Mouse (Mus musculus): ENCODE results near the gene Mapk8ip2. TPM values are rescaled to one million over a fixed set of nuclear protein-coding genes. Genes with fewer than 3 reads are reported as not detected.

The Mapk8ip2 gene
- polyA plus RNA-seq, 1 experiment, result not detected

DNA sequence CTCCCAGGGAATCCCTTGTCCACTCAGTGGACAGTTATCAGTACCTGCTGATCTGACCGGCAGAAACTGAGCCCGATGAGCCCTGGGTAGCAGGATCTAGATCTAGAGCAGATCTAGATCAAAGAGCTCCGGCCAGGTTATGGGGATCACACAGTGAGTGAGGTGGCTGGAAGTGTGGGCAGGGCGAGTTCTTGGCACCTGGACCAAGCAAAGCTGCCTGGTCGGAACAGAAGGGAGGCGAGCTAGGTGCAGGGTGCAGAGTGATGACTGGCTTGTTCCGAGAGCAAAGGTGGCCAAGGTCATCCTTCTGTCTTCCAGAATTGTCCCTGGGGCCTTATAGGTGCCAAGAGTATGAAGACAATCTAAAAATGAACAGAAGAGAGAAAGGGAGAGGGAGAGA, 6.1 kb downstream of the Mapk8ip2 start:
- TF ChIP-seq POLR2A (IDR thresholded peaks at IDR 0.05; ENCODE audit: borderline replicate concordance, control insufficient read depth, low read depth, low read length) (no peak), CTCF (IDR thresholded peaks at IDR 0.05; ENCODE audit: control insufficient read depth, insufficient read depth, low read length) (no peak)
- Histone ChIP-seq H3K4me3 (replicated peaks; ENCODE audit: control insufficient read depth, low read depth, low read length) (no peak overlapping the region), H3K27ac (ENCODE audit: control insufficient read depth, insufficient read depth, low read depth, low read length, poor library complexity) (no peak overlapping the region), H3K4me1 (ENCODE audit: control insufficient read depth, insufficient read depth, low read length) (peaks cover 1% of the 10 kb centered on the region; the same call in 1 of the 2 replicates)
- WGBS, result 78% methylated on average over 7 of the region's 7 CpGs

DNA sequence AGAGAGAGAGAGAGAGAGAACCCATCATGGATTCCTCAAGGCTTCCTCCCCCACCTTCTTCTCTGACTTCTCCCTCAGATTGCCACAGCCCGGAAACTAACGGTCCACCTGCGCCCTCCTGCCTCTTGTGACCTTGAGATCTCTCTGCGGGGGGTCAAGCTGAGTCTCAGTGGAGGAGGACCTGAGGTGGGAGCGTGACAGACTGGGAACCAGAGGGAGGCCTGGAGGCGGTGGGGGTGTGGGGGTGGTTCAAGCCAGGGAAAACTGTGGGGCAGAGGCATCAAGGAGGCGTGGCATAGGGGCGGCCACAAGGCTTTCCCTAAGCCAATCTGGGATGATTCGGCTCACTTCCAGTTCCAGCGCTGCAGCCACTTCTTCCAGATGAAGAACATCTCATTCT, 6.6 kb downstream of the Mapk8ip2 start:
- Histone ChIP-seq H3K27ac (ENCODE audit: control insufficient read depth, insufficient read depth, low read depth, low read length, poor library complexity) (no peak overlapping the region), H3K4me3 (replicated peaks; ENCODE audit: control insufficient read depth, low read depth, low read length) (no peak overlapping the region), H3K4me1 (ENCODE audit: control insufficient read depth, insufficient read depth, low read length) (peaks cover 1% of the 10 kb centered on the region; the same call in 1 of the 2 replicates)
- 73% methylated on average over 10 of the region's 10 CpGs for WGBS
- no peak for TF ChIP-seq CTCF (IDR thresholded peaks at IDR 0.05; ENCODE audit: control insufficient read depth, insufficient read depth, low read length)
- no peak for TF ChIP-seq POLR2A (IDR thresholded peaks at IDR 0.05; ENCODE audit: borderline replicate concordance, control insufficient read depth, low read depth, low read length)

DNA sequence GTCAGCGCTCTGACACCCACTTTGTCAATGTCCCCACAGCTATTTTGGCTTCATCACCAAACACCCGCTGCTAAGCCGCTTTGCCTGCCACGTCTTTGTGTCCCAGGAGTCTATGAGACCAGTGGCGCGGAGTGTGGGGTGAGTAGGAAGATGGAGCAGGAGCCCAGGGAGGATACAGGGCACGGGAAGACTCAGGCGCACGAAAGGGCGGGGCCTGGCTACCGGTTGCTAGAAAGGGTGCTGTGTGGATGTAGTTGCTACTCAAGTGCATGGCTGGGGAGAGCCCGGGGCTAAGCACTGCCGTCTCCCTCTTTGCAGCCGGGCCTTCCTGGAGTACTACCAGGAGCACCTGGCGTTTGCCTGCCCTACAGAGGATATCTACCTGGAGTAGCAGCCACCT, 7.6 kb downstream of the Mapk8ip2 start:
- peaks cover 1% of the 10 kb centered on the region; the same call in 1 of the 2 replicates for H3K4me1 ChIP-seq (ENCODE audit: control insufficient read depth, insufficient read depth, low read length)
- H3K27ac ChIP-seq (ENCODE audit: control insufficient read depth, insufficient read depth, low read depth, low read length, poor library complexity), result no peak overlapping the region
- WGBS, result 76% methylated on average over 15 of the region's 15 CpGs
- H3K4me3 ChIP-seq (replicated peaks; ENCODE audit: control insufficient read depth, low read depth, low read length), result no peak overlapping the region
- no peak for TF ChIP-seq POLR2A (IDR thresholded peaks at IDR 0.05; ENCODE audit: borderline replicate concordance, control insufficient read depth, low read depth, low read length)
- TF ChIP-seq CTCF (IDR thresholded peaks at IDR 0.05; ENCODE audit: control insufficient read depth, insufficient read depth, low read length), result no peak

DNA sequence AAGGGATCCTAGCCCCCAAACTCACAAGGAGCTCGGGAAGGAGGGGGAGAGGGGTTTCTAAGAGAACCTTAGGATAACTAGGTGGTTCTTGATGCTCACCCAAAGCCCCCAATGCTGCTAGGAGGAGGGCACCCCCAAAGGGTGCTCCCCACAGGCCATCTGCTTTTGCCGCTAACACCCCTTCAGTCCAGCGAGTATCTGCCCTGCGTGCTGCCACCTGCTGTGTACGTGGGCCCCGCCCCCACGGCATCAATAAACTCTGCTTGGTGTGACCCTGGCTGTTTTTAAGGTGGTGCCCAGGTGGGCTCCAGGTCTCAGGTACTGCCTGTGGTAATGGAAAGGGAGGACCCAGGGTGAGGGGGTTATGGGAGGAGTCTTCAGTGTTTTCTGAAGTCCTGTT, 8.5 kb downstream of the Mapk8ip2 start:
- WGBS, result 81% methylated on average over 7 of the region's 7 CpGs
- TF ChIP-seq POLR2A (IDR thresholded peaks at IDR 0.05; ENCODE audit: borderline replicate concordance, control insufficient read depth, low read depth, low read length) (no peak), CTCF (IDR thresholded peaks at IDR 0.05; ENCODE audit: control insufficient read depth, insufficient read depth, low read length) (no peak)
- no peak overlapping the region for H3K4me3 ChIP-seq (replicated peaks; ENCODE audit: control insufficient read depth, low read depth, low read length)

DNA sequence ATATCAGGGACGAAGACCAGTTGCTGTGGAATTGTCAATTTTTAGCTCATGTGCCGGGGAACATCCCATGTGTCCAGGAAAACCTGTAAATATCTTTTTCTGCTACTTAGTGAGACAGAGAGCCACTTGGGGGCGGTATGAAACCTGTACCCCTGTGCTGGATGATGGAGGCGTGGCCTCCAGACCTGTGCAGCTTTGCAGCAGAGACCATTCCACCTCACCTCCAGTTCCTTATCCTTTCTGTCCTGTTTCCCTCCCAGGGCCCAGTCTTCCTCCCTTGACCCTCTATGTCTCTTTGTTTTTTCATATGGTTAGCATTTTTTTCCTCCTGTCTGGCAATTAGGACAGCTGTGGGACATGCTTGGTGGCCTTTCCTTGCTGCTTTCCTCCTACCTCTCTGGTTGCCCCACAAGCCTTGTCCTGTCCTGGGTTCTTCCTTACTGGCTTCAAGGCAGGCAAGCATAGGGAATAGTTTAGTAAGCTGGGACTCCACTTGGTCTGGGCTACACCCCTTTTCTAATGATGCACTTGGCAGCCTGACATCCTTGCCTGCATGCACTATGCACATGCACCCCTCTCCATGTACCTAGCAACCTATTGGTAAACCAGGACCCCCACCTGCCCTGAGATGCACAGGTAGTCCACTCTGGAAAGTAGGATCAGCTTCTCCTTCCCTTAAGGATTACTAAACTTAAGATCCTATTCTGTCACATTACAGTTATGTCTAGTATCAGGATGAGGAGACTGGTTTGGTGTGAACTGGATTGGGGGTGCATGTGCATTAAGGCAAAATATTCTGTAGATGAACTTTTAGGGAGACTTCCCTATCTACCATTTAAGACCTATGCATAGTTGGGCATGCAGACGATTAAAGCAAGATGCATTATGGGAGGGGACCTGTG, 9.9 kb downstream of the Mapk8ip2 start:
- H3K27ac ChIP-seq (ENCODE audit: control insufficient read depth, insufficient read depth, low read depth, low read length, poor library complexity), result no peak overlapping the region
- 36% methylated on average over 5 of the region's 5 CpGs for WGBS
- H3K4me3 ChIP-seq (replicated peaks; ENCODE audit: control insufficient read depth, low read depth, low read length), result no peak overlapping the region
- TF ChIP-seq CTCF (IDR thresholded peaks at IDR 0.05; ENCODE audit: control insufficient read depth, insufficient read depth, low read length) (no peak), POLR2A (IDR thresholded peaks at IDR 0.05; ENCODE audit: borderline replicate concordance, control insufficient read depth, low read depth, low read length) (no peak)
- H3K4me1 ChIP-seq (ENCODE audit: control insufficient read depth, insufficient read depth, low read length), result peaks cover 1% of the 10 kb centered on the region; the same call in 1 of the 2 replicates

More for the DNA sequence above, 8.5 kb downstream of the Mapk8ip2 start:
- no peak overlapping the region for H3K27ac ChIP-seq (ENCODE audit: control insufficient read depth, insufficient read depth, low read depth, low read length, poor library complexity)
- H3K4me1 ChIP-seq (ENCODE audit: control insufficient read depth, insufficient read depth, low read length), result peaks cover 1% of the 10 kb centered on the region; the same call in 1 of the 2 replicates

DNA sequence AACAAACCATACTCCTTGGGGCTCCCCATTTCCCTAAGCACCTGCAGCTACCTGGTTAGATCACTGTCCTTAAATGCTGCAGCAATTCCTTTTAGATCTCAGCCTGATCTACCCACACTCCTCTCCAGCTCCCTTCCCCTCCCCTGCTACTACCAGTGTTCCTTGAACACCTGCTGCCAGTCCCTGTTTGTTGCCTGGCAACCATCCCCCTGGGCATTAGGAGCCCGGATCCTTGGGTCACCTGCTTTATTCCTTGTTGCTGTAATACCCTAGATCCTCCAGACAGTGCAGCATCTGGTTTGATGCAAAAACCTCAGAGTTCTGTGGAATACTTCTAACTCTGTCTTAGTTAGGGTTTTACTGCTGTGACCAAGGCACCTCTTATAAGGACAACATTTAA, 11.3 kb downstream of the Mapk8ip2 start:
- no peak overlapping the region for H3K27ac ChIP-seq (ENCODE audit: control insufficient read depth, insufficient read depth, low read depth, low read length, poor library complexity)
- no peak overlapping the region for H3K4me3 ChIP-seq (replicated peaks; ENCODE audit: control insufficient read depth, low read depth, low read length)
- TF ChIP-seq CTCF (IDR thresholded peaks at IDR 0.05; ENCODE audit: control insufficient read depth, insufficient read depth, low read length) (no peak), POLR2A (IDR thresholded peaks at IDR 0.05; ENCODE audit: borderline replicate concordance, control insufficient read depth, low read depth, low read length) (no peak)
- WGBS, result 32% methylated on average over 1 of the region's 1 CpGs
- no peaks in the 10 kb centered on the region for H3K4me1 ChIP-seq (ENCODE audit: control insufficient read depth, insufficient read depth, low read length)

DNA sequence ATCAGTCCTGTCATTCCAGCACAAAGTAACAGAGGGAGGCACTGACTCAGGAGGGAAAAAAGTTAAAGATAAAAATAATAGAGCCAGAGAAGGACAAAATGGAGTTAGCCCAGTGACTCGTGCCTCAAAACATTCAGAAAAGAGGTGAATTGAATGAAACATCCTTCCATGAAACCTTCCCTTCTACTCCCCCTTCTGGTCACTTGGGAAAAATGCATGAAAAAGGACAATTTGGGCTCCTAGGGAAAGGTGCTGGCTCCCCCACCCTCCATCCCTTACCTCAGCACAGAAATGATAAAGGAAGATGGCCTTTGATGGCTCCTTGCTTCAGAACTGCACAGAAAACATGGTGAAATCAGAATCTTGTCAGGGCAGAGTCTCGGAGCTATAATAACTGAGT, 14.9 kb downstream of the Mapk8ip2 start:
- Histone ChIP-seq H3K4me3 (replicated peaks; ENCODE audit: control insufficient read depth, low read depth, low read length) (no peak overlapping the region), H3K4me1 (ENCODE audit: control insufficient read depth, insufficient read depth, low read length) (no peaks in the 10 kb centered on the region), H3K27ac (ENCODE audit: control insufficient read depth, insufficient read depth, low read depth, low read length, poor library complexity) (no peak overlapping the region)
- WGBS, result 26% methylated on average over 2 of the region's 2 CpGs
- TF ChIP-seq POLR2A (IDR thresholded peaks at IDR 0.05; ENCODE audit: borderline replicate concordance, control insufficient read depth, low read depth, low read length), result no peak
- peak; percentile 8; the same call in 1 of the 2 replicates for TF ChIP-seq CTCF (IDR thresholded peaks at IDR 0.05; ENCODE audit: control insufficient read depth, insufficient read depth, low read length)

DNA sequence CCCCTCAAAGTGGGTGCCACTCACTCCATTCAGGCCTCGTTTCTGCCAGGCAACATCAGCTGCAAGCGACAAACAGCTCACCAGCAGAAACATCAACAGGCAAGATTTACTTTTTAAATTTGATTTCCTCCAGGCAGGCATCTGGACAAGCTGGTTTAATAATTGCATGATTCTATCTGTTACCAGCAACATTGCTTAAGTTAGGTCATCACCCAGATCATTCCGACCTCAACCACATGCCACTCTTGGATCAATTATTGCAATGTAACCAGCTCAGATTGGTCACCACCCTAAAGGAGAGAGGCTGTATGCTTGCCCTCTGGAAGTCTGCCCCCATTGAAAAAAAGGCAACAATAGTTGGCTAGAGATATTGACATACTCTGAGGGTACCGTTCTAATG, 17.8 kb downstream of the Mapk8ip2 start:
- H3K4me1 ChIP-seq (ENCODE audit: control insufficient read depth, insufficient read depth, low read length), result no peaks in the 10 kb centered on the region; the same call in 1 of the 2 replicates
- TF ChIP-seq POLR2A (IDR thresholded peaks at IDR 0.05; ENCODE audit: borderline replicate concordance, control insufficient read depth, low read depth, low read length) (no peak), CTCF (IDR thresholded peaks at IDR 0.05; ENCODE audit: control insufficient read depth, insufficient read depth, low read length) (no peak)
- WGBS, result 82% methylated on average over 4 of the region's 4 CpGs
- no peak overlapping the region for H3K27ac ChIP-seq (ENCODE audit: control insufficient read depth, insufficient read depth, low read depth, low read length, poor library complexity)
- no peak overlapping the region for H3K4me3 ChIP-seq (replicated peaks; ENCODE audit: control insufficient read depth, low read depth, low read length)

Measured in bone marrow, adult 2 months (tissue).